Mouse (Mus musculus) myocyte (in vitro differentiated cells): ENCODE measurements at regions not wholly inside any gene's neighbourhood (a gene's known extent, or its start where the extent isn't known, plus 50 kb on each side); places are given as distances from the start of the nearest gene placed in this dataset.

Experiments used
- H3K27me3 ChIP-seq: one replicate; pipeline ENCODE4 v1.6.1; 2011; ENCODE audit not compliant: control insufficient read depth, insufficient read depth, insufficient read length
- H3K36me3 ChIP-seq: one replicate; pipeline ENCODE4 v1.6.1; 2011; ENCODE audit not compliant: control insufficient read depth, insufficient read depth
- H3K4me2 ChIP-seq: one replicate; pipeline ENCODE4 v1.6.1; 2011; ENCODE audit warnings: low read depth, control low read depth
- H3K4me3 ChIP-seq: one replicate; pipeline ENCODE4 v1.5.1; 2011; ENCODE audit warnings: mild to moderate bottlenecking, control low read depth, moderate library complexity
- H3K79me2 ChIP-seq: one replicate; pipeline ENCODE4 v1.6.1; 2011; ENCODE audit not compliant: control insufficient read depth, insufficient read depth
- H3ac ChIP-seq: one replicate; pipeline ENCODE4 v1.6.1; 2011; ENCODE audit not compliant: control insufficient read depth, insufficient read length
- CEBPB ChIP-seq: IDR thresholded peaks from 2 replicates; pipeline ENCODE4 v1.6.1; 2011; ENCODE audit warnings: mild to moderate bottlenecking, moderate library complexity; ENCODE audit not compliant: poor library complexity, insufficient read depth, severe bottlenecking
- E2F4 ChIP-seq: IDR thresholded peaks from one replicate; pipeline ENCODE4 v1.6.1; 2011; ENCODE audit warnings: mild to moderate bottlenecking, control low read depth, moderate library complexity; ENCODE audit not compliant: insufficient read depth
- MAX ChIP-seq: IDR thresholded peaks from one replicate; pipeline ENCODE4 v1.6.1; 2011; ENCODE audit warnings: low read depth, mild to moderate bottlenecking, control low read depth
- MYOD1 ChIP-seq, 3 experiments: IDR thresholded peaks; one replicate each; pipeline ENCODE4 v1.6.1; 2011; ENCODE audit warnings: control low read depth in 2 of 3, low read depth in 2 of 3, mild to moderate bottlenecking in 2 of 3, moderate library complexity in 1 of 3; ENCODE audit not compliant: insufficient read length in 2 of 3, control insufficient read depth in 1 of 3
- MYOG ChIP-seq, 3 experiments: IDR thresholded peaks; one replicate each; pipeline ENCODE4 v1.6.1; 2011; ENCODE audit warnings: control low read depth in 2 of 3, low read depth in 2 of 3, mild to moderate bottlenecking in 2 of 3; ENCODE audit not compliant: insufficient read length in 2 of 3, control insufficient read depth in 1 of 3, insufficient read depth in 1 of 3
- POLR2A ChIP-seq: IDR thresholded peaks from one replicate; pipeline ENCODE4 v1.6.1; 2011; ENCODE audit warnings: low read depth, mild to moderate bottlenecking, control low read depth, moderate library complexity; ENCODE audit not compliant: insufficient read length
- POLR2AphosphoS2 ChIP-seq: IDR thresholded peaks from one replicate; pipeline ENCODE4 v1.6.1; 2011; ENCODE audit warnings: low read depth, control low read depth; ENCODE audit not compliant: insufficient read length
- REST ChIP-seq: IDR thresholded peaks from one replicate; pipeline ENCODE4 v1.6.1; 2011; ENCODE audit warnings: mild to moderate bottlenecking, control low read depth, moderate library complexity; ENCODE audit not compliant: insufficient read depth, insufficient read length
- SRF ChIP-seq: IDR thresholded peaks from one replicate; pipeline ENCODE4 v1.6.1; 2011; ENCODE audit warnings: low read depth; ENCODE audit not compliant: control insufficient read depth, insufficient read length
- TCF12 ChIP-seq: IDR thresholded peaks from one replicate; pipeline ENCODE4 v1.6.1; 2011; ENCODE audit warnings: mild to moderate bottlenecking, control low read depth; ENCODE audit not compliant: poor library complexity, insufficient read depth, severe bottlenecking
- TCF3 ChIP-seq: IDR thresholded peaks from one replicate; pipeline ENCODE4 v1.6.1; 2011; ENCODE audit warnings: low read depth, control low read depth; ENCODE audit not compliant: insufficient read length
- USF1 ChIP-seq: IDR thresholded peaks from one replicate; pipeline ENCODE4 v1.6.1; 2011; ENCODE audit warnings: low read depth, mild to moderate bottlenecking, control low read depth, moderate library complexity

- Histone ChIP-seq H3K36me3 (no peaks in the 10 kb centered on the region), H3K4me3 (no peak overlapping the region), H3ac (no peak overlapping the region), H3K79me2 (no peaks in the 10 kb centered on the region), H3K4me2 (peak overlapping the region; percentile 64), H3K27me3 (no peaks in the 10 kb centered on the region)
- TF ChIP-seq USF1 (no peak), MYOD1 (IDR thresholded peaks at IDR 0.05; ENCODE audit: control insufficient read depth in 1 of 3, insufficient read length in 2 of 3, low read depth in 2 of 3) (no peak), POLR2A (no peak), MYOG (IDR thresholded peaks at IDR 0.05; ENCODE audit: control insufficient read depth in 1 of 3, insufficient read depth in 1 of 3, insufficient read length in 2 of 3, low read depth in 2 of 3) (no peak), POLR2AphosphoS2 (no peak)
These were observed 90.8 kb upstream of the Gpr12 start for GRCm38 (mm10) chr5:146675887-146676277.

GRCm38 (mm10) chr5:146675006-146675886, 90.2 kb upstream of the Gpr12 start:
- no peaks in the 10 kb centered on the region for H3K27me3 ChIP-seq
- H3K4me2 ChIP-seq = peak overlapping the region; percentile 64
- TF ChIP-seq E2F4 (no peak), TCF3 (no peak), REST (no peak), TCF12 (no peak), POLR2AphosphoS2 (no peak), MAX (no peak), POLR2A (no peak), MYOG (IDR thresholded peaks at IDR 0.05; ENCODE audit: control insufficient read depth in 1 of 3, insufficient read depth in 1 of 3, insufficient read length in 2 of 3, low read depth in 2 of 3) (no peak), CEBPB (no peak), USF1 (no peak), MYOD1 (IDR thresholded peaks at IDR 0.05; ENCODE audit: control insufficient read depth in 1 of 3, insufficient read length in 2 of 3, low read depth in 2 of 3) (no peak), SRF (no peak)
- H3ac ChIP-seq = no peak overlapping the region
- H3K36me3 ChIP-seq = no peaks in the 10 kb centered on the region
- no peak overlapping the region for H3K4me3 ChIP-seq
- no peaks in the 10 kb centered on the region for H3K79me2 ChIP-seq

- TF ChIP-seq REST = no peak
- TF ChIP-seq TCF12 = no peak
- no peak for TF ChIP-seq USF1
- TF ChIP-seq E2F4 = no peak
- TF ChIP-seq MAX = no peak
- TF ChIP-seq CEBPB = no peak
- TF ChIP-seq TCF3 = no peak
- no peak for TF ChIP-seq POLR2A
- no peak for TF ChIP-seq SRF
- no peak for TF ChIP-seq MYOG (IDR thresholded peaks at IDR 0.05; ENCODE audit: control insufficient read depth in 1 of 3, insufficient read depth in 1 of 3, insufficient read length in 2 of 3, low read depth in 2 of 3)
- TF ChIP-seq POLR2AphosphoS2 = no peak
- no peak for TF ChIP-seq MYOD1 (IDR thresholded peaks at IDR 0.05; ENCODE audit: control insufficient read depth in 1 of 3, insufficient read length in 2 of 3, low read depth in 2 of 3)
- H3K4me2 ChIP-seq = peak overlapping the region; percentile 38
- H3K36me3 ChIP-seq = no peaks in the 10 kb centered on the region
These were observed 76.7 kb upstream of the Gpr12 start for GRCm38 (mm10) chr5:146661751-146662150.

GRCm38 (mm10) chr5:146657228-146657627, 72.2 kb upstream of the Gpr12 start:
- no peak overlapping the region for H3K4me3 ChIP-seq
- TF ChIP-seq CEBPB (no peak), POLR2A (no peak), REST (no peak), E2F4 (no peak), USF1 (no peak)
- H3K27me3 ChIP-seq = peaks cover 5% of the 10 kb centered on the region
- no peaks in the 10 kb centered on the region for H3K36me3 ChIP-seq
- H3K4me2 ChIP-seq = no peak overlapping the region
- no peaks in the 10 kb centered on the region for H3K79me2 ChIP-seq
- H3ac ChIP-seq = no peak overlapping the region

More at GRCm38 (mm10) chr5:146661751-146662150, 76.7 kb upstream of the Gpr12 start:
- Histone ChIP-seq H3ac (no peak overlapping the region), H3K79me2 (no peaks in the 10 kb centered on the region), H3K4me3 (no peak overlapping the region), H3K27me3 (no peaks in the 10 kb centered on the region)

- no peak overlapping the region for H3K4me3 ChIP-seq
- H3K36me3 ChIP-seq = no peaks in the 10 kb centered on the region
- H3K79me2 ChIP-seq = no peaks in the 10 kb centered on the region
- TF ChIP-seq SRF (no peak), E2F4 (no peak), MAX (no peak)
- peaks cover 5% of the 10 kb centered on the region for H3K27me3 ChIP-seq
- no peak overlapping the region for H3K4me2 ChIP-seq
- no peak overlapping the region for H3ac ChIP-seq
These were observed 70.4 kb upstream of the Gpr12 start for GRCm38 (mm10) chr5:146655394-146655793.
